Mouse (Mus musculus) megakaryocyte, embryonic 14.5 days (primary cell): ENCODE measurements around the gene Klhl5.

Experiments used
- FLI1 ChIP-seq: IDR thresholded peaks from 2 replicates; pipeline ENCODE4 v1.6.1; 2012; ENCODE audit warnings: low read length, inconsistent platforms, mixed read lengths
- GATA1 ChIP-seq: IDR thresholded peaks from 3 replicates; pipeline ENCODE4 v1.6.1; 2012; ENCODE audit warnings: mixed read lengths, low read length, inconsistent platforms, borderline replicate concordance

GRCm38 (mm10) chr5:65074693-65075092, 32.6 kb upstream of the Klhl5 start:
- TF ChIP-seq GATA1 (no peak), FLI1 (no peak)
